Mouse (Mus musculus) common myeloid progenitor, adult 5-6 weeks (primary cell): ENCODE data around the gene Gramd1b. TPM values are rescaled to one million over a fixed set of nuclear protein-coding genes. Genes with fewer than 3 reads are reported as not detected.

ENCODE experiments used
- ATAC-seq: replicated peaks from 2 replicates; pipeline ENCODE4 v1.8.0; 2016; ENCODE audit warnings: low read depth, mild to moderate bottlenecking, moderate TSS enrichment, inconsistent platforms; ENCODE audit not compliant: poor library complexity, severe bottlenecking
- total RNA-seq: library from RNA; stranded (forward); fragments of 200-1000, 187-1606 nt; gene quantifications from 2 replicates; pipeline ENCODE4 v1.2.3, GENCODE M21; 2017

The Gramd1b gene
- total RNA-seq, 1 experiment from 2014 or later, result 8.5 TPM

DNA sequence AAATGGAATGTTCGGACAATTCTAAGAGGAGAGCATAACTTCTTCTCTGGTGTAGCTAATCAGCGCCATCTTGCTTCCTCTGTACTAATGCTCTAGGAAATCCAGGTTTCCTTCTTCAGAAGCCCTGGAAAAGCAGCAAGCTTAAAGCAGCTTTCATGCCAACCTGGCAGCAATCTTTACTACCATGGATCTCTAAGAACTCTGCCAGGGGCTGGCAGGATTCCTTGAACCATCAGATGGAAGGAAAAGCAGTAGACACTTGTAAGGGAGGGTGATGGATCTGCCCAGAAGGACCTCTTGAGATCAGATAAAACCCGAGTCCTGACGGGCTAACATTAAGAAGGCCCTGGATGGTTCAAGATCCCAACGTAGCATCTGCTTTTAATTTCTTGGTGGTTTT is 234.9 kb downstream of the Gramd1b start:
- ATAC-seq, result no peak

DNA sequence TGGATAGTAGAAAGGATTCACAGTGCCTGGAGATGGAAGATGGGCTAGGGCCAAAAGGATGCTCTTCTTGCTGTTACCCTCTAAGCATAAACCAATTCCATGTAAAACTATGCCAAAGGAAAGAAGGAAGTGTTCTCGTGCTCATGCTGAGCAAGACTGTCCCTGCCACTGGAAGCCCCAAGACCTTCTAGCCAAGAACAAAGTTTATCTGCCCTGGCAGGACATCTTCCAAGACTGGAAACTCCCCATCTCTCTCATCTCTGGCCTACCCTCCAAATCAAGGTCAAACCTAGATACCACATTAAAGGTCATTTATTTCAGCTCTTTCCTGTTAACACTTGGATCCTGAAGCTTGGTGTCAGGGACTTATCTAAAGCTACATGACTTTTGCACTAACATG is 236.3 kb downstream of the Gramd1b start:
- no peak for ATAC-seq

DNA sequence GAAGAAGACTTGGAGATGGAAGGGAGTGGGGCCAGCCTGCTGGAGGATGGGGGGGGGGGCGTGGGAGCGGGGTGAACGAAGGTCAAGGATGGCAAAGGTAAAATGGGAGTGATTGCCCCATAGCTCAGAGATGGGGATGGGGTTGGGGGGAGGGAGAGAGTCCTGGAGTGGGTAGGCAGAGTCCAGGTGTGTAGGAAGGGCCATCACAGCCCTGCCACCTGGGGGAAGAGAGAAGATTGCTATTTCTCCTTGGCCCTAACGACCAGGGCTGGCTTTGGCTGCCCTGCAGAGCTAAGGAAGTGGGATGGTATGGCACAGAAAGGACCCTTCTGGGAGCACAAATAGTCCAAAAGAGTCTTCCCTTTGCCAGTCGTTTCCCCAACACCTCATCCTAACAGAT is 237.0 kb downstream of the Gramd1b start:
- no peak for ATAC-seq

DNA sequence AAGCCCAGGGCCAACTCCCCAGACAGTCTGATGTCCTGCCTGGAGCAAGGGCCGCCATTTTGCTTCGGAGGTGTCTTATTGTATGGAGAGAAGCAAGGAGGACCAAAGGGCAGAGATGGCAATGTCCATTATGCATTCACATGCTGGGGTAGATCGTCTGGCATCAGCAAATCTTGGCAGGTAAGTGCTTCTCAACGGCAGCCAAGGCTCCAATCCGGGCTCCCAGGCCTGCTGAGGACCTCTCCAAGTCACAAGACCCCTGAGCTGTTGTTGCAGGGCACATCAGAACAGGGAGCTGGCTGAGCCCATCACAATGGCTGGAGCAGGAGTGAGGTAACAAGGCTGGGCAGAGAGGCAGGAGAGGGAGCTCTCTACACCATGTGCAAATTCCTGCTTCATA is 237.4 kb downstream of the Gramd1b start:
- ATAC-seq, result no peak

DNA sequence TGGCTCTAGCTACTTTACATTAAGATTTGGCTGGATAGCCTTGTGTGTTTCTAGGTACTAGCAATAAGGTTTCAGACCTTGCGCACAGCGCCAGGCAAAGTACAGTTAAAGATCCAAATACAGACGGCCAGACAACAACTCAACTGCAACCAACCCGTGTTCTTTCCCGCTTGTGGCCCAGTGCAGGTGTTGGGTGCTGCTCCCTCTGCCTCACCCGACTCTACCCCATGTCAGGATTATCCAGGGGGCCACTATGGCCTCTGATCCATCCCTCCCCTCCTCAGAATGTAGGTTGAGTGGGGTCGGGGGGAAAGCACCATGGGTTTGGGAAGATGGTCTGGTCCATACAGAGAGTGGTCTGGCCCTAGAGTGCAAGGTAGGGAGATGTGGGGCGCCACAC is 237.9 kb downstream of the Gramd1b start:
- no peak for ATAC-seq

DNA sequence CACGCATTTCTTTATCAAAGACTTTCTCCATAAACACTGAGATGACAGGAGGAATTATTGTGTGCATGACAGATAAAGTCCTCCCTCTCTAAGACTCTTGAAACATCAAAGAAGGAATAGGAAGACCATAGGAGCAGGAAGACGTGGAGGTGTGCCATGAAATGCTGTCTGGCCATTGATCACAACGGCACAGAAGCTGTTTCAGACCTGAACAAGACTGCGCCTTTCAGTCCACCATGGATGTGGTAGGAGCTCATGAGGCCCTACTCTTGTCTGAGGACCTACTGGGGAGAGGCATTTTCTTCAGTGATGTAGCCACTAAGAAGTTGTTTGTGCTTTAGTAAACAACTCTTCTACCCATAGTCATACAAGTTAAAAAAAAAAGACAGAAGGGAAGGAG is 238.7 kb downstream of the Gramd1b start:
- no peak for ATAC-seq

DNA sequence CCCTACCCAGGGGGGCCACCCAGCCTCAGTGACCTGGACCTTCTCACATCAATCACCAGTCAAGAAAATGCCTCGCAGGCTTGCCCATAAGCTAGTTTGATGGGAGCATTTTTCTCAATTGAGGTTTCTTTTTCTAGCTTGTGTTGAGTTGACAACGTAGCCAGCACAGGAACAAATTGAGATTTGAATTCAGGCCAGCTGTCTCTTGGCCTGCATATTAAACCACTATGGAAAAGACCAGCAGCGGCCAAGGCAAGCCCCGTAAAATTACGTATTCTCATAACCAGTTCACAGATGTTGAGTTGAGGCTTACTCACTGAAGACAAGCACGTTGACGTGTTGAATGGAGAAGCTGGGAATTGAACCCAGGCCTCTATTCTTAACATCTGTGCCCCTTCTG is 248.2 kb downstream of the Gramd1b start:
- ATAC-seq, result no peak

DNA sequence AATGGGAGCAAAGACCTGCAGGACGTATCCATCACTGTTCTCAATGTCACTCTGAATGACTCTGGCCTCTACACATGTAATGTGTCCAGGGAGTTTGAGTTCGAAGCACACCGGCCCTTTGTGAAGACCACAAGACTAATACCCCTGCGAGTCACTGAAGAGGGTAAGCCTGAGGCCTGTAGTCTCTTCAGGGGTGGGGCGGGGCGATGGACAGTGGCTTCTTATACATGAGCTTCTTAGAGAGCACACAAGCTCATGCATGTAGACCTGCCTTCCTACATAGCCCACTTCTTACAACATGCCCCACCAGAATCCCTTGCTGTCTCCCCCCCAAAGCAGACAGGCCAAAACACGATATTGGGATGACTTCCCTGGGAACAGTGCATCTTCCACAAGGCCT is 251.7 kb downstream of the Gramd1b start:
- no peak for ATAC-seq

DNA sequence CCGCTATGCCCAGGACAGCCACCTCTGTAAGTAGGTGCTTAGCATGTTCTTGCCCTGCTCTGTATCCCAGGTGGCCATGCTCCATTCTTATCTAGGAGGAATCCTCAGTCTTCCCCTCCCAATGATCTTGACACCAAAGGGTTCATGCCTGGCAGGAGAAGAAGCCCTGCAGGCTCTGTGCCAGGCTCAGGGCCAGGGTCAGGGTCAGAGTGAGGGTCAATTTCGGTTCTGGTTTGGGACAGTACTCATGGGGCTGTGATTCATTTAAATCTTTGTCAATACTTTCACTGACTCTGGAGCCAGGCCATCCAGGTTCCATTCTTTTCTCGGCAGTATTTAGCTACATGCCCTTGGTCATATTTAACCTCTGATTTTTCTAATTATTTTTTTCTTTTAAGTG is 253.5 kb downstream of the Gramd1b start:
- no peak for ATAC-seq

DNA sequence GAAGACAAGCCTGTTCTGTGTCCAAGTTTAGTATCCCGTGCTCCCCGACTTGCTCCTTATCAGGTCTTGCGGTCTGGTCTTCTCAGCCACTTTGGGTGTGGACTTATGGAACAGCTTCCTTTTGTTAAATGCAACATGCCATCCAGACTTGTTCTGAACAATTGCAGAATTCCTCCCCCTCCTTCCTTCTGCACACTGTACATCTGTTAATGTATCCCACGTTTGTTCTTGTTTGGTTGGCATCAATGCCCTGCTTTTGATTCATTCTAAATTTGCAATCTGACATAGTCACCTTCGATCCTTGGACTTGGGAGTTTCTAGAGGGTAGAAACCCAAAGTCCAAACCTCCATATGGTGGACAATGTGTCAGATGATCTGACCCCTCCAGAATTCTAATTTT is 255.3 kb downstream of the Gramd1b start:
- ATAC-seq, result no peak

DNA sequence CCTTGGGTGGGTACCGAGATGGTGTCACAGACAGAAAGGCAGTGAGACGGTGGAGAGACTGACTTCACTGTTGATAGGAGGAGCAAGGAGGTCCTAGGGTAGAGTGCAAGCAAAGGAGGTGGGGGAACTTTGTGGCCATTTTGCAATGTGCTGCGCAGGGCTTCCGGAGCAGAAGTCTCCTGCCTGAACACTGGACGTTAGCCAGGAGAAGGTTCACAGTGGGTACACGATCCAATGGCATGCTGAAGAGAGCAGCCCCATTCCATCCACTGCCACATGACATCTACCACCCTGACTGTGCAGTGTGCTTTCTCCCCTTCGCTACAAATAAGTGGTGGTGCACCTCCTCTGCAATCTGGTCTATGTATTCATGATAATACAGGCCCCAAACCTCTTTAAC is 258.4 kb downstream of the Gramd1b start:
- no peak for ATAC-seq

DNA sequence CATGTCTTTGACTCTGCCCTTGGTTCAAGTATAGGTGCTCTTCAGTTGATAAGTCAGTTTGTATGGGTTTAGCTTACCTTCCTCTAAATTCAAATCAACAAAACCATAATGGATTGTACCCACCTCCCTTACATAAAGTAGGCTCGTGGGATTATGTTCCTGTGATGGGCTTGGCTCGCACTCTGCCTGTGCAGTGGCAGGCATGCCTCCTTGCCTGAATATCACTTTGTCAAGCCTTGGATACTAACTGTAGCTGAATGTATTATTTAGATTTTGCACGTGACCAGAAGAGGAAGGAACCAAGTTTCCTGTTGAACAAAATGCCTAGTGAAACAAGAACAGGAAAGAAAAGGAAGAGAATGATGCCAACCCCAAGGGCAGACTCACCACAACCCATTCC is 260.1 kb downstream of the Gramd1b start:
- ATAC-seq, result no peak

DNA sequence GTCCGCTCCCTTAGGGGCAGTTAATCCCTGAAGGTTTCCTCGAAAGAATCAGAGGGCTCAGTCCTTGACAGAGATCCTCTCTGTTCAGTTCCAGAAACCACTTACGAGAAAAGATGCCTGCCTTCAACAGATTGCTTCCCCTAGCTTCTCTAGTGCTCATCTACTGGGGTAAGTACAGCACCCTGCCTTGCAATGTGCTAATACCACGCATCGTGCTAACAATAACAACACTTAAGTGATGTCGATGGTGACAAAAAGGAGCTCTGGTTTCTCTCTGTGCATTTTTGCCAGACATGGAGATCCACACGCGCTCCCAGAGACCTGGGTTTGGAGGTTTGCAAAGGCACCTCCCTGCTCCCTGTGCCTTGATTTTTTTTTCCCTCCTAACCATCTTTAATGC is 261.3 kb downstream of the Gramd1b start:
- ATAC-seq, result peak; percentile 17

DNA sequence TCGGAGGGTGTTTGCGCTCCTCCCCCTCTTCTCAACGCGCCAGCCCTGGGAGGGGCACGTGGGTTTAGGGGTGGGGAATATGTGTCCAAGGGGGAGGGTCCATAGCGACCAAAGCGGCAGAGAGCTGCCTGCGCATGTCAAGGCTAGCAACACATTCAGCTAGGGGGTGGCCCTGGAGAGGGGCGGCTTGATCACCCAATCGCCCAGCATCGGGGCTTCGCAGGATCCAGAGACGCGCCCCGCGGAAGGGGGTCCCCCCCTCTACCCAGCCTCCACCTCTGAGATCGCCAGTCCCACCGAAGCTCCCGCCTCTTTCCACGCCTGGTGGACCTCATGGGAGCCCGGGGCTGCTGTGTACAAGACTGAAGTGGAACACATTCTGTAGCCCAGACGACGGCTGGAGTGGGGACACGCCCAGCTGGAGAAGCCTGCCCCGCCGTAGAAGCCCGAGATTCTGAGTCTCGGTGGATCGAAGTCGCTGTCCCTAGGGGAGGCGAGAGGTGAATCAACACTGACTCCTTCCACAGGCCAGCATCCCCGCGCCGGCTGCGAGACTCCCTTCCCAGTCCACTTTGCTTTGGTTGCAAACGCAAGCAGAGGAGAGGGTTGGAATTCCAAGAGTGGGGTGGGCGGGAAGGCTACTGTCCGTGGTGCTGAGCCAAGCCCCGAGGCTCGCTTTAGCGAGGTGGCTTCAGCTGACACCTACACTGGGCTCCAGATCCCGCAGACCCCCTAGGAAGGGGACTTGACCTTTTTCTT is 261.9 kb downstream of the Gramd1b start, which contains the start of gene Scn3b:
TSS of gene Scn3b (plus strand) at position 115 of the 759 bp plus-strand sequence.
- ATAC-seq, result peak; percentile 67

DNA sequence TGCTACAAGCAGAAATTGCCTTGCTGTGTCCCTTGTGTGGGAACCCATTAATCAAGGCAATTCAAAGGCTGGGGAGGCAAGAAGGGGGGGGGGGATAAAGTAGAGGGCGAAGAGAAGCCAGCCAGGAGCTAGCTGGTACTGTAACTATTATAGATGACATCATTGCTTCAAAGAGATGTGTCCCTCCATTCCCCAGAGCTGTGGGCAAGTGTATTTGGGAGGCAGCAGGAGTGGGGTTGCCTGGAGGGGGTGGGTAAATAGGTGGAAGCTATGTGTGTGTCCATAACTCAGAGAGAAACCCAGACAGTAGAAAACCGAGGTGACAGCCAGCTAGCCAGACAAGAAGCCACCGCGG is 262.5 kb downstream of the Gramd1b start:
- no peak for ATAC-seq

DNA sequence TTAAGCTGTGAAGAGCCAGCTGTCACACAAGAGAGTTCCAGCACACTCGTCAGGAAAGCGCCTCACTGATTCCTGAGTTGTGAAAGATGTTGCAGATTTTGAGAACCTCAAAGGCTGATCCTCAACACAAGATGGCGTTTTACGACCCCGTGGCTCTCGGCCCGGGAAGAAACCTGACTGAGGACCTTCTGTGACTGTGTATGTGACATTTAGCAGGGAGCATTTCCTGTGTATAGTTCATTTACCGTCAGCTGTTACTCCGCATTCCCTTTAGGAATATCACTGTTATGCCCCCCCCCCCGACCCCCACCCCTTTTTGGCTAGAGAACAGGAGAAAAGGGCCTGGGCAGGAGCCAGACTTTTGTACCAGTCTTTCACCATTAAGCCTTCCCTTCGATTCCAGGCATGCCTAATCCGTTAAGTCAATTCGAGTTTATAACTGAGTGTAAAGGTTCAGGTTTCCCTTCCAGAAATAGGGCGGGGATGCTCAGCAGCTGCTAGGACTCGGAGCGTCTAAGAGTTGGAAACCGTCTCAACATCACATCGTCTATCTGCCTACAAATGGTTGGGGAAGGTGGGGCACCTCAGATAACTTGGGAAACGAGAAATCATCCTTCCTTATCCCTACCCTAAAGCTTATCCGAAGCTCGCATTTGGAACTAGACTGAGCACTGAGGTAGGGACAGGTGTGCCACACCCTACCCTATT is 263.0 kb downstream of the Gramd1b start:
- ATAC-seq, result 0 out of 2 replicates have a peak, but pooled peaks have one; percentile 16

DNA sequence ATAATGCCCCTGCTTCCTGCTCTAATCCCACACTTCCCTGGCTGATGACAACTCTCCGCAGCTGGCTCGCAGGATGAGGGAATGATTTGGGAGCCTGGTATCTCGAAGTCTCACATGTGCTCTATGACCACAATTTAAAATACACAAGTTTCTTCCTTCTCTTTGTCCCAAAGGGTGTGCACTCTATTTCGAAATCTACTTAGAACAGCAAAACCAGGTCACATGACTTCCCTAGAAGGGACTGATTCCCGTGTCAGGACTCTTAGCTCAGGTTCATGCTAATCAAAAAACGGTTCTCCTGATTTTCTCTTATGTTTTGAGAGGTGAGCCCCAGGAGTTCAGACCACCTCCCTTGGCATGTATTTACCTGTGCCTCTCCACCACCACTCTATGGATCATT is 267.3 kb downstream of the Gramd1b start:
- ATAC-seq, result peak; percentile 37; the same call in 1 of the 2 replicates

DNA sequence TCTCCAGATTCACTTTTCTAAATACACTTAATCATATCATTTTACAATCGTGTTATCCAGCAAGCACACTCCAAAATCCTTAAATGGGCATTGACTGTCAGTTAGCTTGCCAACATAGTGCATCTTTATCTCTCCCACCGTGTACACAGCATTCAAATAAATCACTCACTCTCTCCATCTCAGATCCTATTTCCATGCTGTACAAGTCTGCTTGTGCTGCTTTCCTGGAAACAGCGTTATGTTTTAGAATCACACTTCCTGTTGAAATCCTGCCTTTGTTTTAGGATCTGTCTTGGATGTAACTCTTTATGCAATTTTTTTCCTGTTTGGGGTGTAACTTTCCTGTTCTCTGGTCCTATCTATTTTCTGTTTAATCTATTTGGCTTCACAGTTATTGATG is 278.7 kb downstream of the Gramd1b start:
- no peak for ATAC-seq

DNA sequence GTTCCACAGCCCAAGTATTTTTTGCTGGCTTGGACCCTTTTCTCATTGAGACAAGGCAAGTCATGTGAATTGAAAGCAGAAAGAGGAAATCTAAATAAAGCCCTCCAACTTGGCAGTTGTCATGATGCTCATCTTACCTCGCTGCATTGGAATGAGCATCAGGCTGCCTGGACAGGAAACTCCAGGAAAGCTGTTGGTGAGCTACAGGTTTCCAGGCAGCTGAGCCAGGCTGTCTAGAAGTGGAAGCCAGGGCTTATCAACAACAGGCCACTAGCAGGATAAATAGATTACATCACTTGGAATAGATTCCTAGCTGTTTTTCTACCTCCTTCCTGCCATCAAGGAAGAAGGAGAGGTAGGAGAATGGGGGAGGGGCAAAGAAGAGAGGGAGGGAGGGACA is 282.1 kb downstream of the Gramd1b start:
- no peak for ATAC-seq

DNA sequence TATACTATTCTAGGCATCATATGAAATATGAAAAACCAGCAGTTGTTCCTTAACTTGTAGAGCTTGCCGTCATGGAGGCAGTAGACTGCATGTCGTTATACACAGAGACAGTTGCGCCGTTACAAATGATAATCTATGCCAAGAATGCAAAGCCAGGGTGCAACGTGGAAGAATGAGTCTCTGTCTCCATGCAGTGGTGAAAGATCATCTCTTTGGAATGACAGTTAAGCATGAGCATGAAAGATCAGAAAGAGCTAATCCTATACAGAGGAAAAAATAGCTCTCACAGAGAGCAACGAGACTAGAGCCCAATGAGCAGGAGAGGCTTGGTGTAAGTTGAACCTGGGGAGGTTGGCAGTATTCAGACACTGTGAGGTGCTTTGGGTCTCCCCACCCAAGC is 284.5 kb downstream of the Gramd1b start:
- no peak for ATAC-seq

DNA sequence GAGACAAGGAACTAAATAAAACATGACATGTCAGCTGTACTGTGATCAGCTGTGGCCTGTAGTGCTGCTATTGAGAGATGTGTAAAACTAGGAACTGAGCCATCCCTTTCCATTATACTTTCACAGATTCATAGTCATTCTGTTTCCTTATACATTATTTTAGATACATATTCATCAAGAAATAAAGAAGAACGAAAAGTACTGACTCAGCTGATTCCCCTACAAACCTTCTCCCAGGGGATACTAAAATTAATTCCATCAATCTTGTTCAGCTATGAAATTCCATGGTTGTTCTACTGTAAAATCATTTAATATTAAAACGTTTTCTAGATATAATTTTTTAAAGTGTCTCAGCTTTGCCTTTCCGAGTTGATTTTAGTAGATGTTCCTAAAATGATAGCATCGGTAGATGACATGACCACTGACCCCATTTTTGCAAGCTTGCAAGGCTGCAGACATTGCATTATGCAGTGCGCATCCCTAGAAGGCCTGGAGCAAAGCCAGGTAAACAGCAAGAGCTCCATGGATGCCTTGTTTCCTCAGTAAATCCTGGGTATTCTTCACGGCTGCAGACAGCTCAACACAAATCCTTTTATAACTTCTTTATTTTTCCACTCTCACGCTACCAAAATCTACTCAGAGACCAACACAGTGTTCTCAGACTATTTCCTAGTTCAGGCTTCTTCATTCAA is 285.1 kb downstream of the Gramd1b start:
- no peak for ATAC-seq
